Mouse (Mus musculus) layer of hippocampus, adult 9-11 months (tissue): ENCODE results near the gene Lamtor5.

Experiments used
- DNase-seq: peaks from one replicate; pipeline ENCODE4 v3.0.0; 2022

The Lamtor5 gene

GRCm38 (mm10) chr3:107278479-107279269 lies at the start of gene Lamtor5:
Gene Lamtor5 (plus strand): TSS chr3:107278858.
- DNase-seq, result peak; percentile 88

- no peak for DNase-seq
Measured at GRCm38 (mm10) chr3:107229221-107229620, 49.4 kb upstream of the Lamtor5 start.

GRCm38 (mm10) chr3:107229822-107230221 lies 48.8 kb upstream of the Lamtor5 start:
- DNase-seq, result no peak

GRCm38 (mm10) chr3:107230527-107230926 lies 48.1 kb upstream of the Lamtor5 start, which contains the start of gene A630076J17Rik:
Gene A630076J17Rik (plus strand): TSS chr3:107230614.
- no peak for DNase-seq

GRCm38 (mm10) chr3:107231202-107231601 lies 47.5 kb upstream of the Lamtor5 start:
- no peak for DNase-seq

- peak; percentile 73 for DNase-seq
Measured at GRCm38 (mm10) chr3:107233351-107233813, 45.3 kb upstream of the Lamtor5 start.

GRCm38 (mm10) chr3:107233945-107234344 lies 44.7 kb upstream of the Lamtor5 start:
- no peak for DNase-seq

GRCm38 (mm10) chr3:107238051-107238450 lies 40.6 kb upstream of the Lamtor5 start:
- DNase-seq, result no peak

GRCm38 (mm10) chr3:107238471-107238980 lies 40.1 kb upstream of the Lamtor5 start:
- no peak for DNase-seq

GRCm38 (mm10) chr3:107239607-107240006 lies 39.1 kb upstream of the Lamtor5 start, which contains the start of gene Prok1:
Gene Prok1 (minus strand): TSS chr3:107239707.
- DNase-seq, result no peak

- no peak for DNase-seq
Measured at GRCm38 (mm10) chr3:107241389-107242094, 37.1 kb upstream of the Lamtor5 start.

- no peak for DNase-seq
Measured at GRCm38 (mm10) chr3:107246876-107247275, 31.8 kb upstream of the Lamtor5 start.

GRCm38 (mm10) chr3:107249042-107249441 lies 29.6 kb upstream of the Lamtor5 start:
- no peak for DNase-seq

GRCm38 (mm10) chr3:107250320-107250719 lies 28.3 kb upstream of the Lamtor5 start:
- DNase-seq, result no peak

- DNase-seq, result no peak
Measured at GRCm38 (mm10) chr3:107252035-107252434, 26.6 kb upstream of the Lamtor5 start.

GRCm38 (mm10) chr3:107253925-107254324 lies 24.7 kb upstream of the Lamtor5 start:
- no peak for DNase-seq

- no peak for DNase-seq
Measured at GRCm38 (mm10) chr3:107255992-107256391, 22.7 kb upstream of the Lamtor5 start.

- DNase-seq, result no peak
Measured at GRCm38 (mm10) chr3:107256724-107257123, 21.9 kb upstream of the Lamtor5 start.

GRCm38 (mm10) chr3:107257924-107258323 lies 20.7 kb upstream of the Lamtor5 start:
- DNase-seq, result peak; percentile 34

GRCm38 (mm10) chr3:107260956-107261850 lies 17.5 kb upstream of the Lamtor5 start:
- DNase-seq, result peak; percentile 31

GRCm38 (mm10) chr3:107261851-107262165 lies 16.9 kb upstream of the Lamtor5 start:
- no peak for DNase-seq

- DNase-seq, result no peak
Measured at GRCm38 (mm10) chr3:107266814-107267345, 11.8 kb upstream of the Lamtor5 start.
